Mouse (Mus musculus) liver, adult 2 months (tissue): ENCODE measurements around the gene 4933409G03Rik. TPM values are rescaled to one million over a fixed set of nuclear protein-coding genes. Genes with fewer than 3 reads are reported as not detected.

Source experiments
- polyA plus RNA-seq: library from polyadenylated mRNA; depleted of rRNA; stranded (reverse); fragments of >200 nt; gene quantifications from 2 replicates; pipeline ENCODE4 v1.2.3, GENCODE M21; 2012; rRNA removed
- total RNA-seq: library from RNA; depleted of rRNA; stranded (reverse); fragments of >200 nt; gene quantifications from 2 replicates; pipeline ENCODE4 v1.2.3, GENCODE M21; 2014; rRNA removed

4933409G03Rik gene
- total and polyA plus RNA-seq, 2 experiments, result not detected

Other genes starting within 250 kb of the 4933409G03Rik start
- gene Stk39, start 110.1 kb upstream of the 4933409G03Rik start, total RNA-seq, result 1.7 and 1.9 TPM in 2 replicates
- 0.54 and 0.66 TPM in 2 replicates for gene Stk39, start 110.1 kb upstream of the 4933409G03Rik start, polyA plus RNA-seq
- not detected in 2 replicates for gene 4932414N04Rik, start 74.1 kb downstream of the 4933409G03Rik start, total RNA-seq
- not detected in 2 replicates for gene 4932414N04Rik, start 74.1 kb downstream of the 4933409G03Rik start, polyA plus RNA-seq